Mouse (Mus musculus): ENCODE measurements around the gene Trio. TPM values are rescaled to one million over a fixed set of nuclear protein-coding genes. Genes with fewer than 3 reads are reported as not detected.

Trio gene
- polyA plus RNA-seq, 1 experiment, result 23.8 TPM

- H3K36me3 ChIP-seq (ENCODE audit: control insufficient read depth, insufficient read depth, low read length), result no peaks in the 10 kb centered on the region
- no peaks in the 10 kb centered on the region for H3K4me1 ChIP-seq (ENCODE audit: control insufficient read depth, insufficient read depth, insufficient read length)
- 14% methylated on average over 9 of the region's 9 CpGs for WGBS
- H3K27ac ChIP-seq (ENCODE audit: insufficient read depth, low read length), result no peak overlapping the region
- no peak for DNase-seq (ENCODE audit: low read depth in 1 of 2, low spot score in 2 of 2)
- H3K27me3 ChIP-seq (ENCODE audit: control insufficient read depth, insufficient read depth, low read length), result no peaks in the 10 kb centered on the region
- TF ChIP-seq POLR2A (IDR thresholded peaks at IDR 0.05; ENCODE audit: low read depth, low read length) (no peak), CTCF (IDR thresholded peaks at IDR 0.05; ENCODE audit: extremely low read depth, insufficient read depth, insufficient read length, insufficient replicate concordance) (no peak)
- no peak overlapping the region for H3K4me3 ChIP-seq (ENCODE audit: extremely low read depth, insufficient read depth, insufficient read length)
These were observed 337.5 kb downstream of the Trio start for GRCm38 (mm10) chr15:27688041-27688651.

GRCm38 (mm10) chr15:27684813-27685212 lies 340.8 kb downstream of the Trio start:
- no peak for DNase-seq (ENCODE audit: low read depth in 1 of 2, low spot score in 2 of 2)
- Histone ChIP-seq H3K4me3 (ENCODE audit: extremely low read depth, insufficient read depth, insufficient read length) (no peak overlapping the region), H3K36me3 (ENCODE audit: control insufficient read depth, insufficient read depth, low read length) (no peaks in the 10 kb centered on the region), H3K27ac (ENCODE audit: insufficient read depth, low read length) (no peak overlapping the region), H3K27me3 (ENCODE audit: control insufficient read depth, insufficient read depth, low read length) (no peaks in the 10 kb centered on the region), H3K4me1 (ENCODE audit: control insufficient read depth, insufficient read depth, insufficient read length) (no peaks in the 10 kb centered on the region; the same call in 1 of the 2 replicates)
- TF ChIP-seq POLR2A (IDR thresholded peaks at IDR 0.05; ENCODE audit: low read depth, low read length), result no peak
- TF ChIP-seq CTCF (IDR thresholded peaks at IDR 0.05; ENCODE audit: extremely low read depth, insufficient read depth, insufficient read length, insufficient replicate concordance), result no peak
- WGBS, result 93% methylated on average over 7 of the region's 7 CpGs

- Histone ChIP-seq H3K27me3 (ENCODE audit: control insufficient read depth, insufficient read depth, low read length) (no peaks in the 10 kb centered on the region), H3K4me3 (ENCODE audit: extremely low read depth, insufficient read depth, insufficient read length) (no peak overlapping the region), H3K36me3 (ENCODE audit: control insufficient read depth, insufficient read depth, low read length) (peaks cover 3% of the 10 kb centered on the region), H3K4me1 (ENCODE audit: control insufficient read depth, insufficient read depth, insufficient read length) (no peaks in the 10 kb centered on the region; the same call in none of the 2 replicates), H3K27ac (ENCODE audit: insufficient read depth, low read length) (no peak overlapping the region)
- no peak for TF ChIP-seq CTCF (IDR thresholded peaks at IDR 0.05; ENCODE audit: extremely low read depth, insufficient read depth, insufficient read length, insufficient replicate concordance)
- no peak for TF ChIP-seq POLR2A (IDR thresholded peaks at IDR 0.05; ENCODE audit: low read depth, low read length)
- no peak for DNase-seq (ENCODE audit: low read depth in 1 of 2, low spot score in 2 of 2)
- WGBS, result 93% methylated on average over 1 of the region's 1 CpGs
These were observed 342.4 kb downstream of the Trio start for GRCm38 (mm10) chr15:27683206-27683605.

GRCm38 (mm10) chr15:27682619-27683018 lies 343.0 kb downstream of the Trio start:
- TF ChIP-seq POLR2A (IDR thresholded peaks at IDR 0.05; ENCODE audit: low read depth, low read length), result no peak
- TF ChIP-seq CTCF (IDR thresholded peaks at IDR 0.05; ENCODE audit: extremely low read depth, insufficient read depth, insufficient read length, insufficient replicate concordance), result no peak
- DNase-seq (ENCODE audit: low read depth in 1 of 2, low spot score in 2 of 2), result no peak
- peaks cover 3% of the 10 kb centered on the region for H3K36me3 ChIP-seq (ENCODE audit: control insufficient read depth, insufficient read depth, low read length)
- WGBS, result 84% methylated on average over 9 of the region's 9 CpGs
- H3K4me1 ChIP-seq (ENCODE audit: control insufficient read depth, insufficient read depth, insufficient read length), result no peaks in the 10 kb centered on the region; the same call in none of the 2 replicates
- H3K27me3 ChIP-seq (ENCODE audit: control insufficient read depth, insufficient read depth, low read length), result no peaks in the 10 kb centered on the region
- H3K27ac ChIP-seq (ENCODE audit: insufficient read depth, low read length), result no peak overlapping the region
- H3K4me3 ChIP-seq (ENCODE audit: extremely low read depth, insufficient read depth, insufficient read length), result no peak overlapping the region

- H3K36me3 ChIP-seq (ENCODE audit: control insufficient read depth, insufficient read depth, low read length), result peaks cover 3% of the 10 kb centered on the region
- 3% methylated on average over 59 of the region's 59 CpGs for WGBS
- H3K27me3 ChIP-seq (ENCODE audit: control insufficient read depth, insufficient read depth, low read length), result no peaks in the 10 kb centered on the region
- peak; percentile 84 to 96 for DNase-seq (ENCODE audit: low read depth in 1 of 2, low spot score in 2 of 2)
- TF ChIP-seq CTCF (IDR thresholded peaks at IDR 0.05; ENCODE audit: extremely low read depth, insufficient read depth, insufficient read length, insufficient replicate concordance), result no peak
- no peak; the same call in none of the 2 replicates for TF ChIP-seq POLR2A (IDR thresholded peaks at IDR 0.05; ENCODE audit: low read depth, low read length)
- peak within 1 kb of the TSS; percentile 89 for H3K27ac ChIP-seq (ENCODE audit: insufficient read depth, low read length)
- H3K4me3 ChIP-seq (ENCODE audit: extremely low read depth, insufficient read depth, insufficient read length), result peak within 1 kb of the TSS; percentile 82
- no peaks in the 10 kb centered on the region; the same call in none of the 2 replicates for H3K4me1 ChIP-seq (ENCODE audit: control insufficient read depth, insufficient read depth, insufficient read length)
These were observed 344.0 kb downstream of the Trio start, which contains the start of gene Otulinl for GRCm38 (mm10) chr15:27681419-27682187. Gene Otulinl, minus strand, starts transcription at chr15:27681579.

GRCm38 (mm10) chr15:27680997-27681396 lies 344.7 kb downstream of the Trio start:
- DNase-seq (ENCODE audit: low read depth in 1 of 2, low spot score in 2 of 2), result peak in 1 of 2 experiments; percentile 47
- peak overlapping the region; percentile 89 for H3K27ac ChIP-seq (ENCODE audit: insufficient read depth, low read length)
- peak overlapping the region; percentile 82 for H3K4me3 ChIP-seq (ENCODE audit: extremely low read depth, insufficient read depth, insufficient read length)
- TF ChIP-seq CTCF (IDR thresholded peaks at IDR 0.05; ENCODE audit: extremely low read depth, insufficient read depth, insufficient read length, insufficient replicate concordance) (no peak), POLR2A (IDR thresholded peaks at IDR 0.05; ENCODE audit: low read depth, low read length) (no peak)
- under 1% methylated on average over 27 of the region's 28 CpGs for WGBS
- H3K27me3 ChIP-seq (ENCODE audit: control insufficient read depth, insufficient read depth, low read length), result no peaks in the 10 kb centered on the region
- no peaks in the 10 kb centered on the region; the same call in none of the 2 replicates for H3K4me1 ChIP-seq (ENCODE audit: control insufficient read depth, insufficient read depth, insufficient read length)
- H3K36me3 ChIP-seq (ENCODE audit: control insufficient read depth, insufficient read depth, low read length), result peaks cover 3% of the 10 kb centered on the region

Other genes starting within 250 kb of the Trio start
- gene Dnah5, start 177.9 kb upstream of the Trio start, polyA plus RNA-seq (2012; rRNA removed), result not detected in 2 replicates